Mouse (Mus musculus) urinary bladder, postnatal 4 days (tissue): ENCODE measurements around the gene Mybbp1a.
"Not testable (repeated sequence)": the region's sequence is repeated elsewhere in the genome, so short reads cannot be mapped to it uniquely, and the experiment has no call there.

Source experiments
- DNase-seq, 2 experiments: peaks; one replicate each; pipeline ENCODE4 v3.0.0; 2021 to 2022; ENCODE audit warnings: low spot score in 2 of 2

Gene Mybbp1a

DNA sequence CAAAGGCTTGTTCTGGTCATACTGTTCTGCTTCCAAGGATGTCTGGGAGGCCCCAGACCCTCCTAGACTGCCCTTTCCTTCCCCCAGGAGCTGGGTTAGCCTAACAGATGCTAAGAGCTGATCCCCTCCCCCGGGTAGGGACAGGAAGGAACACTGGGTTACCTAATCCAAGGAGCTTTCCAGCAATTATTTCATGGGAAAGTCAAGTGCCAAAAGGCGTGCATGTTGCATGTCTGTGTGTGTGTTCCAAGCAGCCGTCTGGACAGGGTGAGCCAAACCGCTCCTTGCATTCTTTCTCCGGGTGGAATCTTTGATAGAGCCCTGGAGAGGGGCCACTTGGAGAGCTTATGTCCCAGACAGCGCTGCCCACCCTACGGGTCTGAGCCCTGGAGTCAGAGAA is 28.1 kb upstream of the Mybbp1a start:
- peak in 1 of 2 experiments; percentile 60 for DNase-seq

GRCm38 (mm10) chr11:72413601-72414190 is 27.5 kb upstream of the Mybbp1a start:
- DNase-seq = no peak

DNA sequence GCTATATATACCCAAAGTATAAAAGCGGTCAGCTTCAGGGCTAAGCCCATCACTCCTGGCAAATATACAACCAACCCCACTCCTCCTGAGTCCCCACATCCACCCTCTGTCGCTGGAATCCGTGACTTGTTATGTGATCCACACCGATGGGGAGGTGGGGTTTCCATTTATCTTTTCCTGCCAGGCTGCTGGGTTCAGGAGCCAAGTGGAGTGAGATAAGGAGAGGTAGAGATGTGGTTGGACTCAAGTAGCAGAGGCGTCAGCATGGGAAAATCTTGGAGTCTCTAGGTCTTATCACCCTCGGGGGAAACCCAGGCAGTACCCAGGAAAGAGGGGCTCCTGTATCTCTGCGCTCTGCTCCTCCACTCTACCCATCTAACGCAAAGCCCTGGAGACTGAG is 26.0 kb upstream of the Mybbp1a start:
- no peak for DNase-seq

DNA sequence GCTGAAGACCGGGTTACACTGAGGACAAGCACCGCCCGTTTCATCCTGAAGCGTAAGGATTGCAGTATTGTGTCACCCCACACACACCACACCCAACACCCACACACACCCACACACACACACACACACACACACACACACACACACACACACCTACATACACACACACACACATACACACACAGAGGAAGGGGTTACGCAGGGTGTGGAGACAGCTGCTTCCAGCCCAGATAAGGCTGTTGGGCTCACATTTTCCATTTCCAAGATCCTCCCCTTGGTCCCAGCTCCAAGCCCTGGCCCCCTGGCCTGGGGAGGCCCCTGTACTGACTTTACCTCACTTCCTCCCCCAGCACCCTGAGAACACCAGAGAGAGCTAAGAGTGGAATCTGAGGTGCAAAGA is 24.5 kb upstream of the Mybbp1a start:
- DNase-seq = no peak

- DNase-seq = no peak
Observed at GRCm38 (mm10) chr11:72417376-72417775, 23.8 kb upstream of the Mybbp1a start.

GRCm38 (mm10) chr11:72418227-72418626 is 22.9 kb upstream of the Mybbp1a start:
- DNase-seq = no peak

GRCm38 (mm10) chr11:72419006-72419405 is 22.1 kb upstream of the Mybbp1a start:
- DNase-seq = no peak

DNA sequence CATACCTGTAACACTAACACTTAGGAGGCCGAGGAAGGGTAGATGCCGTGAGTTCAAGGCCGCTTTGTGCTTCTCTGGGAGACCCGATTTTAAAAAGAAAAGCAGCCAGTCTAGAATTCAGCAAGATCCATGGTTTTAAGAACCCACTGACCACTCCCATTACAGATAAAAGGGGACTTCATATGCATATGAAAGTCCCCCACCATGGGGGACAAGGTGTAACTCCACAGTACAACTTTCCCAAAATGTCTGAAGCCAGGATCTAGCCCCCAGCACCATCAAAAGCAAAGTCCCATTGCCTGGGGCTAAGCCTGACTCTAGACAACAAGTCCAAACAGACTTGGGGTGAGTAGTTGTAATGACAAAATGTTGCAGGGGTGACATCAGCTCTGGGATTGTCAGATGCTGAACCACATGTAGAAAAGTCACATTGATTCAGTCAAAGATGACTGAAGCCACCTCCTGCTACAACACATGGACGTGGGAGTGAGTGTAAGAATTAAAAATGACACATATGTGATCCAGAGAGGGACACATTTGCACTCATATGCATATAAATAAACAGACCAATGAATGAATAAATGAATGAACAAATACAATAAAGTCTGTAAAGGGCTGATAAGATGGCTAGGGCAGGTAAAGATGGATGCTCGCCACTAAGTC is 20.6 kb upstream of the Mybbp1a start:
- no peak for DNase-seq

DNA sequence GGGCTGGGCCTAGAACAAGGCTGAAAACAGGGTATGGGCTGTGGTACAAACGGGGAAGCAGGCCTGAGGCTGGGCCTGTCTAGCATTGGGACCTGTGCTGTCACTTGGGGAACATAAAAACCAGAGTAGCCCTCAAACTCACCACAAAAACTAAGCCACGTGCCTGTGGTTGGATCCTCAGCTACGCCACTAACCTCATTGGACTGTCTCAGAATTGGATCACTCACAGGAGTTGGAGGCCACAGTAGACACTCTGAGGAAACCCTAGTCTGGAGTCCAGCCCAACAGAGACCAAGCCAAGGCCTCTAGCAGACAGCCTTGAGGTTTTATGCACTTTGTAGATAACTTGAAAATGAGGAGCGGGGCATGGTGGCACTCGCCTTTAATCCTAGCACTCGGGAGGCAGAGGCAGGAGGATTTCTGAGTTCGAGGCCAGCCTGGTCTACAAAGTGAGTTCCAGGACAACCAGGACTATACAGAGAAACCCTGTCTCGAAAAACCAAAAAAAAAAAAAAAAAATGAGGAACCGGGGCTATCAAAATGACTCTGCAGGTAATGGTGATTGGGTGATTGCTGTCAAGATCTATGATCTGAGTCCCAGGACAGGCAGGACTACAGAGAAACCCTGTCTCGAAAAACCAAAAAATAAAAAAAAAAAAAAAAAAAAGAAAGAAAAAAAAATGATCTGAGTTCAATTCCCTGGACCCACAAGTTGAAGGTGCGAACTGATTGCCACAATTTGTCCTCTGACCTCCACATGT is 19.5 kb upstream of the Mybbp1a start:
- no peak for DNase-seq

DNA sequence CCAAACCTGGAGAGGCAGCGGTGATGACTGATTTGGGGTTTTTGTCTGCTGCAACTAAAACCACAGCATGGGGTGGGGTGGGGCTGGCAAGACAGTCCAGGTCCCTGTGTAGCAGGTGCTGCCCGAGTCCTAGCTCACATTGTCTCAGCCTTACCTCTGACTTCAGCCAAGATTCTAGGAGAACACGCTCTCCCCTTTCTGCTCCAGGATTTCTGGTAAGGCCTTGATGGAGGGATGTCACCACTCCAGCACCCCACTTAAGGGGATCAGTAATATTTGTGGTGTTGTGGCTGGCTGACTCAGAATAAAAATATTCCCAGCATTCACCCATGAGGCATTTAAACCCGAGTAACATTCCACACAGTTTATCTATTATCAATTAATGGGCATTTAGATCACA is 17.5 kb upstream of the Mybbp1a start:
- no peak for DNase-seq

DNA sequence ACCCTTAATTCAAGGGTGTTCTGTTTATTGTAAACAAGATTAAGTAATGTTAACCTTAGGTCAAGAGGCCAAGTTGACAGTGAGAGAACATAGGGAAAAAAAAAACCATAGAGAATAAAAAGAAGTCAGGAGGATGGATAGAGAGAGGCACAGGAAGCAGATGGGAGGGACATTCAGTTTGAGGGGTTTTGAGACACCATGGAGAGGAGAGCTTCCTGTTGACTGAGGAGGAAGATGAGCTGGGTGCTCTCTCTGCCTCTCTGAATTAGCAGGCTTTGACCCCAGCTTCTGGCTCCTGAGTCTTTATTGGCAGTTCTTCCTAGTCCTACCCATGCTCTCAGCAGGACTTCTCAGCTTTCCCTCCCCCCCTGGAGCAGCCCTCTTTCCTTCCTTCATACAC is 16.0 kb upstream of the Mybbp1a start:
- no peak for DNase-seq

GRCm38 (mm10) chr11:72426884-72427283 is 14.3 kb upstream of the Mybbp1a start:
- no peak for DNase-seq

DNA sequence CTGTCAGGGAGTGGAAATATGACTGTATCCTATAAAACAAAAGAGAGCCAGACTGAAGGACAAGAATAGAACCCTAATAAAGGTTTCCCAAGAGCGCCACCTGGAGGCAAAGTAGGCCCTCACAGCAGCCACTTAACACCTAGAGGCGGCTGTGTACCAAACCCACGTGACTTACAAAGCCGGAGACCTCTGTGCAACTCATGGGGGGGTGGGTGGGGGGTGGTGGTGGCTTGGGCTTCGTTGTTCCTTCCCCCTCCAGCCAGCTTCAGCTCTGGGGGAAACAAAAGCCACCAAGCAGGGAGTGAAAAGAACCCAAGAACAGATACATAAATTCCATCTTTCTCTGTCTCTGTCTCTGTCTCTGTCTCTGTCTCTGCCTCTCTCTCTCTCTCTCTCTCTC is 12.5 kb upstream of the Mybbp1a start:
- DNase-seq = peak; percentile 62 to 88

DNA sequence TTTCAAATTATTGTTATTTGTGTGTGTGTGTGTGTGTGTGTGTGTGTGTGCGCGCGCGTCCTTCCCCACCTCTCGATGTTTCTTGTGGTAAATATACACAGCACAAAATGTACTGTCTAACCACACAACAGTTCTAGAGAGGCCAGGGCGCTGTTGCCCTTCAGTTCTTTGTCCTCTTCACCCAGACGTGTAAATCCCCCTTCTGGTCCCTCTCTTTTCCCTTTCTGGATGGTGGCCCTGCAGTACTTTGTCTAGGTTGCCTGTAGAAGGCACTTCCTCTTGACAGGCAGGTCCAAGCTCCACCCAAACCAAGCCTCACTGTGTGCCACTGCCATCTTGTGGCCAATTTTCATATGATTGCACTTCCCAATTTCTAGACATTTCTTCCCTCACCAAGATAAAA is 11.9 kb upstream of the Mybbp1a start:
- DNase-seq = peak; percentile 64 to 75

DNA sequence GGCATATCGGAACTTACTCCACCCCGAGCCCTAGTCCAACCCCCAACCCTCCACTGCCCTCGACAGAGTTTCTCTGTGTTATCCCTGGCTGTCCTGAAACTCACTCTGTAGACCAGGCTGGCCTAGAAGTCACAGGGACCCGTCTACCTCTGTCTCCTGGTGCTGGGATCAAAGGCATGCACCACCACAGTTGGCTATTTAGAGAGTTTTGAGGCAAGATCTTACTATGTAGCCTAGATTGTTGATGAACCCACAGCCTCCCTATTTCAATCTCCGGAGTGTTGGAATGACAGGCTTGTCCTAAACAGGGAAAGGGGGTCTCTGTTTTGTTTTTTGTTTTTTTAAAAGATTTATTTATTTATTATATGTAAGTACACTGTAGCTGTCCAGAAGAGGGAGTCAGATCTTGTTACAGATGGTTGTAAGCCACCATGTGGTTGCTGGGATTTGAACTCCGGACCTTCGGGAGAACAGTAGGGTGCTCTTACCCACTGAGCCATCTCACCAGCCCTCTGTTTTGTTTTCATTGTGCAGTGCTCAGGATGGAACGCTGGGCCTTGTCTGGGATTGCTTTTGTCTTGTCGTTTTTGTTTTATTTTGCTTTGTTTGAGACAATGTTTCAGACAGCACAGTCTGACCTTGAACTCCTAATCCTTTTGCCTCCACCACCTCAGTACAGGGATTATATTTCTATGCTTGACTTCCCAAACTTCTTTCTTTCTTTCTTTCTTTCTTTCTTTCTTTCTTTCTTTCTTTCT is 10.7 kb upstream of the Mybbp1a start:
- DNase-seq = not testable (repeated sequence)

DNA sequence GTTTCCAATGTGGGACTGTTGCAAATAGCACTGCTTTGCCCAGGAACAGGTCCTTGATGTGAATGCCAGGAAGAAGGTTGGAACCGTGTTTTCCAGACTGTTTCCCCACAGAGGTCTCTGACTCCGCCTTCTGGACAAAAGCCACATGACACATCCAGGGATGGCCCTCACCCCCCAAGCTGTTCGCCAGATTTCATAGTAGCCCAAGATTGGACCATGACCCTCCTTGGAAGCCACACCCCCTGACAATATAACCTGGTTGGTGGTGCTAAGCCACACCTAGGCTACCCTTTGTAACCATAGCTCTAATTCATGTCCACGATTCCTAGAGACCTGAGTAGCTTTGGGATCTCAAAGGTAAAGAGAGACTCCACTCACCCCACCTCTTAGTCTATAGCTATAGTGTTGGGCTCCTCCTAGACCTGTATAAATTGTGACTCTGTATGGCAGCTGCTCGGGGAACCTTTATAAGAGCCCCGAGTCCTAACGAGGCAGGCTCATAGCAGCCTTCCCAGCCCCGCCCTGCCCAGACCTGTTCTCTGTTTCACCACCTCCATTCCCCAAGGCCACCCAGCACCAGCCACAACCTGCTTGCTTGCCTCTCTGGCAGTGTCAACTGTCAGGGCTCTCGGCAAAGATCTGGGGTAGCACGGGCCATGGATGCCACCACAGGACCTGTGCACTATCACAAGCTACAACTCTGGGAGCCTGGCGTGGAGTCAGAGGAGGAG is 6.0 kb upstream of the Mybbp1a start, which contains the start of gene Ggt6:
Gene Ggt6 (plus strand): TSS at position 564 of the 731 bp plus-strand sequence.
- no peak for DNase-seq

GRCm38 (mm10) chr11:72435694-72436045 is 5.5 kb upstream of the Mybbp1a start:
- no peak for DNase-seq

- no peak for DNase-seq
Observed at GRCm38 (mm10) chr11:72436271-72436670, 4.9 kb upstream of the Mybbp1a start.

- DNase-seq = no peak
Observed at GRCm38 (mm10) chr11:72436756-72437650, 4.2 kb upstream of the Mybbp1a start.

DNA sequence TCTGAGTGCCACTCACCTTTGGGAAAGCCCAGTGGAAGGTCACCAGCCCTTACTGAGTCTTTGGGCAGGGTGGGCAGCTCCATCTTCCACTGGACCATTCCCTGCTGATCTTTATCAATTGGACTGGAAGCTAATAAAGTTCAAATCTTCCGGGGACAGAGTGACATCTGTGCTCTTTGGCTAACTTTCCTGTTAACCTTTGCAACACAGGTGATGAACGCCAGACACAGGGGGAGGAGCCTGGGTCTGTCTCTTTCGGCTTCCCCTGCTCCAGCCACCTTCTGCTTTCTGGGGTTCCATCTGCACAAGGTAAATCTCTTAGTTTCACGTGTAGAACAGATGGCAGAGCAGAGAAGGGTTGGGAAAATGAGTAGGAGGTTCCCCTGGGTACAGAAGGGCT is 2.7 kb upstream of the Mybbp1a start:
- DNase-seq = no peak

GRCm38 (mm10) chr11:72440597-72440964 is 574 bp upstream of the Mybbp1a start:
- peak in 1 of 2 experiments; percentile 15 for DNase-seq
